Mouse (Mus musculus) heart, postnatal 14 days (tissue): Measurements from ENCODE around the gene Olfr644. TPM values are rescaled to one million over a fixed set of nuclear protein-coding genes. Genes with fewer than 3 reads are reported as not detected.

Source experiments
- DNase-seq, 2 experiments: peaks; one replicate each; pipeline ENCODE4 v3.0.0; 2021 to 2022
- intact Hi-C: fragments of 180-260 bp; cut with DNase I; formaldehyde crosslinking; loops from one replicate; pipeline ENCODE4 v1.15.1; 2025
- long read RNA-seq, 2 experiments: library from polyadenylated mRNA; stranded (forward); transcript quantifications; one replicate each; pipeline ENCODE4 v2.0.0; 2021
- total RNA-seq, 2 experiments: library from RNA; stranded (reverse); gene quantifications; 2 replicates each; pipeline ENCODE4 v1.2.3; 2021

The Olfr644 gene
- not detected for total RNA-seq
- long read RNA-seq, experiment 1 = 0 reads
- long read RNA-seq, experiment 2 = 0 reads

DNA sequence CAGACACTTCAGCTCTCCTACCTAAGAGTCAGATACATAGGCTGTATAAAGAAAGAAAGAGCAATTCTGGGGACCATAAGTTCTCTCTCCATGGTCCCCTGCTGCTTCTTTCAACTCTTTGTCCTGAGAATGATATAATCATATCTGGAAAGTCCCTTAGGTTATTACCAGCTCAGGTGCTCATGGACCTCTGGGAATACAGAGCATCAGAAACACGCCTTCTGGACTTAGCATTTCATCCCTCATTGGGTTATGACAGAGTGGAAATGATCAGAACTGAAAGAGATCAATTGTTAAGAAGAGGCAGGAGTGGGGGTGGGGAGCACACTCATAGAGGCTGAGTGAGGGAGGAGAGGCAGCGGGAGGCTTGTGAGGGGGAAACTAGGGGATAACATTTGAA lies at the start of gene Olfr644:
Gene Olfr644, minus strand, starts transcription at position 101 of the 400 bp plus-strand sequence.
- intact Hi-C loops = no loop called here

DNA sequence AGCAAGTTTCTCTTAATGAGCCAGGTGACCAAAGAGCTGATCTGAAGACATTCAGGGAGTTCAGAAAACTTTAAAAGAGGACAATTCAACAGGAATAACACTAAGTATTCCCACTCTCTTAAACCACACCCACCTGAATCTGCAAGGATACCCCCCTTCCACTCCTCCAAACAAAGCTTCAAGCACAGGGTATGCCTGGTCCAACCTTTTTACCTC lies 33.0 kb upstream of the Olfr644 start, which contains the start of gene Olfr646:
Gene Olfr646, plus strand, starts transcription at position 117 of the 216 bp plus-strand sequence.
- no peak for DNase-seq
- intact Hi-C loops = no loop called here

More for the DNA sequence above, at the start of gene Olfr644:
- DNase-seq = no peak

- intact Hi-C loops = no loop called here
Observed at GRCm38 (mm10) chr7:104103913-104104756, 32.5 kb upstream of the Olfr644 start.

DNA sequence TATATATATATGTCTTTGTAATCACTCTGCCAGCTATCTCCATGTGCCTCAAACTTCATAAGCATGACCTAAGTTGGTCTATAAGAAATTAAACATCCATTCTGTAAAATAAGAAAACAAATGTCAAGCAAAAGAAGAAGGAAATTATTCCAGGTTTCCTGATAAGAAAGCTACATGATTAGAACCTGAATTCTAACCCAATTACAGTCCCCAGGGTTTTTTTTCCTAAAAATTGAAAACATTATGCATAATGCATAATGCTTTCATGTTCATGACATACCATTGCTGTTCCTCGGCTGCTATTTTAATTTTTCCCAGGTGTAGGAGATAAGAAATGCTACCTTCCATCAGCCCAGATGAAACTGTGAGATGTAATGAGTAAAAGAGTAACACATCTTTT lies 13.7 kb upstream of the Olfr644 start, which contains the start of gene Olfr645:
Gene Olfr645, minus strand, starts transcription at position 101 of the 400 bp plus-strand sequence.
- DNase-seq = no peak
- intact Hi-C loops = no loop called here

More at GRCm38 (mm10) chr7:104103913-104104756, 32.5 kb upstream of the Olfr644 start:
- no peak for DNase-seq

GRCm38 (mm10) chr7:104061345-104061744 lies 10.3 kb downstream of the Olfr644 start, which contains the start of gene 4930516K23Rik:
4930516K23Rik (minus strand) TSS chr7:104061445.
- no peak for DNase-seq
- intact Hi-C loops = no loop called here

- DNase-seq = no peak
- intact Hi-C loops = no loop called here
Observed at GRCm38 (mm10) chr7:104059215-104059614, 12.5 kb downstream of the Olfr644 start.

- intact Hi-C loops = no loop called here
Observed at GRCm38 (mm10) chr7:104052566-104052965, 19.1 kb downstream of the Olfr644 start, which contains the start of gene Olfr642. Olfr642 (minus strand) TSS chr7:104052666.

DNA sequence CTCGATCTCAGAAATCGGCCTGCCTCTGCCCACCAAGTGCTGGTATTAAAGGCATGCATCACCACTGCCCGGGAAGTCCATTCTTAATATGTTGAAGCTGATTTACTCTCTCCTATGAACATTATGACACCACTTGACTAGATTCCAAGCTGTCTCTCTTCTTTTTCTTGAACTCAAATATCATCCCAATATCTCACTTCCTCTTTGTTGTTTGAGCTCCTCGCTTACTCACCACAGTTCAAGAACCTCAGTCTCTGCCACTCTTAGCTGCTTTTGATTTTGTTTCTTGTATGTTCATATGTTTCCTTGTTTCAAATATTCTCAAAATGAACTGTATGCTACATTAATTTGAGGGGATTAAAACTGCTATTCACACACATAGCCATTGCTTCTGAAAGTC lies 20.9 kb downstream of the Olfr644 start:
- no peak for DNase-seq
- intact Hi-C loops = no loop called here

More at GRCm38 (mm10) chr7:104052566-104052965, 19.1 kb downstream of the Olfr644 start, which contains the start of gene Olfr642:
- DNase-seq = no peak

DNA sequence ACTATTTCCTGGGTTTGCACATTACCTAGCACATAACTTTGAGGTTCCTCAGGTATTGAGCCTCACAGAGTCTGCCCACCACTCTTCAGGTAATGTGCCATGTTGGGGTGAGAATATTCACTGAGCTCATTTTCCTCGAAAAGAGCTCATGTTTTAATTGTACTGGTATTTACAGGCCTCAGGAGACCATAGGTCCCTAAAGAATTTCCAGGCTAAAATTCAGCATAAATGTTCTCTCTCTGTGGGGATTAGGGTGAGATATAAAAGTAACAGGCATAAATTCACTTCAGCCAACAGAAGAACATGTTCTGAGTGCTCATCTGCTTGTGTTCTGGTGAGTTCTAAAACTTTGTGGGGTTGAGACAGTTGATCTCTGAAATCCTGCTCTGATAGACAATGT lies 36.5 kb downstream of the Olfr644 start, which contains the start of gene Olfr641:
Gene Olfr641, plus strand, starts transcription at position 301 of the 400 bp plus-strand sequence.
- DNase-seq = no peak
- intact Hi-C loops = no loop called here

GRCm38 (mm10) chr7:104026978-104027377 lies 44.7 kb downstream of the Olfr644 start:
- intact Hi-C loops = no loop called here
- no peak for DNase-seq

- no peak for DNase-seq
- intact Hi-C loops = no loop called here
Observed at GRCm38 (mm10) chr7:104025473-104025872, 46.2 kb downstream of the Olfr644 start, which contains the start of gene Olfr640. Olfr640 (minus strand) TSS chr7:104025573.

- intact Hi-C loops = no loop called here
- DNase-seq = no peak
Observed at GRCm38 (mm10) chr7:104021651-104022050, 50.0 kb downstream of the Olfr644 start.

- intact Hi-C loops = no loop called here
- no peak for DNase-seq
Observed at GRCm38 (mm10) chr7:104018953-104019352, 52.7 kb downstream of the Olfr644 start.

DNA sequence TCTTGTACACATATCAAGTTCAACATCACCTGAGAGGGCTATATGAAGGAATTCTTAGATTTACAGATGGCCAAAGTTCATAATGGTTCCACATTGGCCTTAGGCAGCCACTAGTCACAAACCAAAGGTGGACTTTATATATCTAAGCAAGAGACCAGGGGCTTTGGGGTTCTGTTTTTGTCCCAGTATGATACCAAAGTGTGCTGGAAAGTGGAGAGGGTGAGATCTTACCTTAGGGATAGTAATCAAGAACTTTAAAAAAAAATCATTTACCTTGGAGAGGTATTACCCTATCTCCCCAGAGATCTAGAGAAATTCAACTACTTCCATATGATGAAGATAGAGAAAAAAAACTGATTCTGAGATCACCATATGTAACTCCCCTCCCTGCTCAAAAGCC lies 54.5 kb downstream of the Olfr644 start, which contains the start of gene Olfr639:
Gene Olfr639, minus strand, starts transcription at position 101 of the 400 bp plus-strand sequence.
- intact Hi-C loops = no loop called here
- no peak for DNase-seq

Other genes with a start within 250 kb of the Olfr644 start
- over 10,000 TPM; 24,882 to 31,010 TPM for gene Hbb-bs, start 243.8 kb downstream of the Olfr644 start, total RNA-seq
- gene Hbb-bh2, start 231.3 kb downstream of the Olfr644 start, total RNA-seq = not detected
- not detected for gene Hbb-bh1, start 228.7 kb downstream of the Olfr644 start, total RNA-seq
- not detected for gene Hbb-y, start 218.7 kb downstream of the Olfr644 start, total RNA-seq
- not detected for gene Olfr66, start 185.6 kb downstream of the Olfr644 start, total RNA-seq
- gene Olfr64, start 177.4 kb downstream of the Olfr644 start, total RNA-seq = not detected
- gene Olfr65, start 168.4 kb downstream of the Olfr644 start, total RNA-seq = not detected
- gene Olfr631, start 143.0 kb downstream of the Olfr644 start, total RNA-seq = not detected
- not detected for gene Olfr632, start 137.5 kb downstream of the Olfr644 start, total RNA-seq
- not detected for gene Olfr633, start 127.4 kb downstream of the Olfr644 start, total RNA-seq
- not detected for gene Olfr635, start 100.7 kb downstream of the Olfr644 start, total RNA-seq
- gene Olfr638, start 73.1 kb downstream of the Olfr644 start, total RNA-seq = not detected
- not detected for gene Olfr639, start 54.6 kb downstream of the Olfr644 start, total RNA-seq
- not detected for gene Olfr640, start 46.3 kb downstream of the Olfr644 start, total RNA-seq
- not detected for gene Olfr641, start 36.4 kb downstream of the Olfr644 start, total RNA-seq
- not detected for gene Olfr642, start 19.2 kb downstream of the Olfr644 start, total RNA-seq
- gene 4930516K23Rik, start 10.4 kb downstream of the Olfr644 start, total RNA-seq = not detected
- gene Olfr645, start 13.6 kb upstream of the Olfr644 start, total RNA-seq = not detected
- gene Olfr646, start 33.0 kb upstream of the Olfr644 start, total RNA-seq = not detected
- gene Ubqln5, start 58.0 kb upstream of the Olfr644 start, total RNA-seq = not detected
- not detected for gene Olfr643, start 65.5 kb upstream of the Olfr644 start, total RNA-seq
- not detected for gene Ubqln3, start 71.4 kb upstream of the Olfr644 start, total RNA-seq
- not detected for gene Ubqlnl, start 78.7 kb upstream of the Olfr644 start, total RNA-seq
- gene Olfm5, start 93.0 kb upstream of the Olfr644 start, total RNA-seq = not detected
- not detected for gene Olfr648, start 111.5 kb upstream of the Olfr644 start, total RNA-seq
- gene Olfr649, start 124.1 kb upstream of the Olfr644 start, total RNA-seq = not detected
- under 1 TPM; 0.45 to 0.54 TPM for gene Trim6, start 146.9 kb upstream of the Olfr644 start, total RNA-seq
- 1 to 10 TPM; 3.7 to 3.8 TPM for gene Trim34a, start 172.6 kb upstream of the Olfr644 start, total RNA-seq
- 1 to 10 TPM; 2.6 to 2.9 TPM for gene Trim5, start 216.2 kb upstream of the Olfr644 start, total RNA-seq
- gene Trim12a, start 243.6 kb upstream of the Olfr644 start, total RNA-seq = 1 to 10 TPM; 6.1 to 8.2 TPM